Mouse (Mus musculus) bone marrow, adult 2 months (tissue): ENCODE measurements around the gene Lnx2.

Experiments
- CTCF ChIP-seq: fragments of 200-500 bp; IDR thresholded peaks from 2 replicates; pipeline ENCODE4 v1.5.1; 2011; ENCODE audit warnings: low read length, control low read depth; ENCODE audit not compliant: control insufficient read depth, insufficient read depth
- POLR2A ChIP-seq: fragments of 200-500 bp; IDR thresholded peaks from 2 replicates; pipeline ENCODE4 v1.6.1; 2011; ENCODE audit warnings: low read depth, mild to moderate bottlenecking, control low read depth, low read length, borderline replicate concordance; ENCODE audit not compliant: control insufficient read depth

DNA sequence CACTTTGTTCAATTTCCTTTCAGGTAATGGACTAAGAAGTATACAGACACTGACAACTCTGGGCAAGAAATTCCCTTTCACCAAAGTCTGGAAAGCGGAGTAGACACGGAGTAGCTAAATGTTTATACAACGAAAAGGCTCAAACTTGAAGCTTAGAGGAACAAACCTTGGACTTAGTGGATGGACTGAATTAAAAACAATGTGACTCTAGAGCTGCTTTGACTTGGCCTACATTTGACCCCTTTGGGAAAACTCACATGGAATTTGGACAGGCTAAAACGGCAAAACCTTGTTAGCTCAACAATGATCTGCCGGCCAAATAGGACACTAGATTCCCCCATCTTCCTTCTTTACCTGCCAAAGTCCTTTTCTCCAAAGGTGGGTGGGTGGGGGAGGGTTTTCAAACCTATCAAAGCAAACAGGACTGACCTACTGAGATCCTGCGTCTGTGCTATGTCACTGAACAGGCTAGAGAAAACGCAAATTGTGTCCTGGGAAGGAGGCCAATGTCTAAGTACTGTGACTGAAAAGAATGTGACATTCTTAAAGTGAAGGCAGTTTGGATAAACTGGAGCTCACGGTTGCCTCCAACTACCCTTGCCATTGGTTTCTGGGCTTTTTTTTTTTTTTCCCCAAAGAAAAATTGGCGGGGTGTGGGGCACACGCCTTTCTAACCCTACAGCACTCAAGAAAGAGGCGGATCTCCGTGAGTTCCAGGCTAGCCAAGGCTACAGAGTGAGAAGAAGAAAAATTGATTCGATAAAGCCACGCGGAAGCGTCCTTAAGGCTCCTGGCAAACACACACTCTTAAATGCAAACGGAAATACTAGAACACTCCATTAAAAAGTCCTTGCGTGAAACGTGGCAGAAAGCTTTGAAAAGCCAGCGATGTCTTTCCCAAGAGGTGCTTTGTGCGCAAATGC is 1.0 kb downstream of the Lnx2 start:
- TF ChIP-seq CTCF (no peak), POLR2A (no peak)
